Mouse (Mus musculus) G1E (cell line): ENCODE results near the gene Xpo6.

ENCODE experiments used
- CTCF ChIP-seq: IDR thresholded peaks from 2 replicates; pipeline ENCODE4 v1.5.1; 2012; ENCODE audit warnings: low read depth, low read length, inconsistent platforms, mixed read lengths
- GATA1 ChIP-seq: IDR thresholded peaks from 2 replicates; pipeline ENCODE4 v1.6.1; 2012; ENCODE audit warnings: borderline replicate concordance, low read length, inconsistent platforms, mixed read lengths
- GATA2 ChIP-seq: IDR thresholded peaks from 2 replicates; pipeline ENCODE4 v1.6.1; 2012; ENCODE audit warnings: low read depth, low read length, inconsistent platforms, borderline replicate concordance
- POLR2AphosphoS5 ChIP-seq: IDR thresholded peaks from 2 replicates; pipeline ENCODE4 v1.6.1; 2012; ENCODE audit warnings: low read depth, low read length, inconsistent platforms; ENCODE audit not compliant: insufficient replicate concordance

- no peak for TF ChIP-seq CTCF
- no peak for TF ChIP-seq POLR2AphosphoS5
- TF ChIP-seq GATA1, result no peak
- TF ChIP-seq GATA2, result no peak
Measured at GRCm38 (mm10) chr7:126249986-126250385, 49.7 kb upstream of the Xpo6 start.
